Mouse (Mus musculus) forebrain, embryonic 14.5 days (tissue): ENCODE measurements at regions not wholly inside any gene's neighbourhood (a gene's known extent, or its start where the extent isn't known, plus 50 kb on each side); places are given as distances from the start of the nearest gene placed in this dataset.

Experiments
- ATAC-seq: fragments of 200-750 bp; cut with Nextera tagmentation; 2 replicates; pipeline ENCODE4 v1.8.0; 2017; ENCODE audit warnings: mild to moderate bottlenecking, moderate library complexity
- DNase-seq: peaks from one replicate; pipeline ENCODE4 v3.0.0-alpha.2; 2015; ENCODE audit warnings: low spot score
- H3K27ac ChIP-seq: fragments of 300-500 bp; sonication (generic); 2 replicates; pipeline ENCODE4 v1.5.1; 2014; ENCODE audit warnings: low read depth, mild to moderate bottlenecking, control low read depth, low read length, moderate library complexity
- H3K27me3 ChIP-seq: fragments of 300-500 bp; sonication (generic); replicated peaks from 2 replicates; pipeline ENCODE4 v1.6.1; 2014; ENCODE audit warnings: low read length, control low read depth, mixed read lengths; ENCODE audit not compliant: control insufficient read depth, insufficient read depth
- H3K36me3 ChIP-seq: fragments of 300-500 bp; sonication (generic); 2 replicates; pipeline ENCODE4 v1.6.1; 2014; ENCODE audit warnings: low read length, control low read depth; ENCODE audit not compliant: control insufficient read depth, insufficient read depth
- H3K4me1 ChIP-seq: fragments of 300-500 bp; sonication (generic); 2 replicates; pipeline ENCODE4 v1.6.1; 2014; ENCODE audit warnings: antibody characterized with exemption, low read length, control low read depth; ENCODE audit not compliant: control insufficient read depth, insufficient read depth
- H3K4me2 ChIP-seq: fragments of 300-500 bp; sonication (generic); 2 replicates; pipeline ENCODE4 v1.6.1; 2014; ENCODE audit warnings: mild to moderate bottlenecking, control low read depth, low read length
- H3K4me3 ChIP-seq: fragments of 300-500 bp; sonication (generic); 2 replicates; pipeline ENCODE4 v1.5.1; 2014; ENCODE audit warnings: low read depth, low read length, control low read depth
- H3K9ac ChIP-seq: fragments of 300-500 bp; sonication (generic); 2 replicates; pipeline ENCODE4 v1.6.1; 2014; ENCODE audit warnings: mild to moderate bottlenecking, low read length, control low read depth, moderate library complexity
- H3K9me3 ChIP-seq: fragments of 300-500 bp; sonication (generic); replicated peaks from 2 replicates; pipeline ENCODE4 v1.6.1; 2016; ENCODE audit warnings: low read length, control low read depth, mixed read lengths; ENCODE audit not compliant: control insufficient read depth
- WGBS: fragments of 180-500 bp; shearing (Covaris S2); extraction: QIAGEN DNeasy Blood & Tissue Kit; methylation state at CpG from one replicate; pipeline ENCODE4 v1.1.7; 2014; 5-methylcytosine and 5-hydroxymethylcytosine counted together

DNA sequence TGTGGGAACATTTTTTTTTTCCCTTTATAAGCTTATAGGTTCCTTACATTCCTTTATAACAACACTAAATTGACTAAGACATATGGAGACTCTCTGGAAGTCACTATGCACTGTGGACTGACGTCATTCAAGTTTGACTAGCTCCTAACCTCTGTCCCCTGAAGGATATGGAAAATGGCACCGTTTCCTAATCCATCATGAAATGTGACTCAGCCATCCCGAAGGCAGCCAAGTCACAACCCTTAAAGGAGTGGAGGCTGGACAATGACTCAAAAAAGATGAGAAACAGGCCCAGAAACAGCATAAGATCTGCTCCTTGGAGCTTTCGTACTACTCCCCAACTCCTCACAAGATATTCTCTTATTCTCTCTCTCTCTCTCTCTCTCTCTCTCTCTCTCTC is 253.5 kb downstream of the Hhipl2 start:
- 85% methylated on average over 4 of the region's 4 CpGs for WGBS
- no peaks in the 10 kb centered on the region for H3K27me3 ChIP-seq

DNA sequence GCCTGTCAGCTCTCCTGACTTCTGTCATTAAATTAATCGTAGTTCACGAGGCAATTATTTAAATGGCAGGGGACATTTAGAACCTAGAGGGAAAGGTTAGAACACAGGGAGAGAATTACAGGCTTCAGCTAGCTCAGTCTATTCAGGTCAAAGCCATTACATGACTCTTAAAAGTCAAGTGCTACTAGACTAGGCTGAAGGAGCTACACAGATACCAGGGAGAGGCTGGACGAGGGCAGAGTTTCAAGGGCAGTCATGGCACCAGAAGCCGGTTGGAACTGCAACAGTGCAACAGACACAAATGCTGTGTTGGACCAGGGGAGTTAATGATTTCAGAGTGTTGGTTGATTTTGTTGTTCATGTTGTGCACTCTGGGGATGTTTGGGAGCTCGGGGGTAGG is 254.5 kb downstream of the Hhipl2 start:
- no peak overlapping the region for H3K4me2 ChIP-seq
- WGBS = 85% methylated on average over 5 of the region's 5 CpGs
- H3K4me1 ChIP-seq = no peaks in the 10 kb centered on the region
- H3K9ac ChIP-seq = no peak overlapping the region
- H3K4me3 ChIP-seq = no peak overlapping the region
- no peaks in the 10 kb centered on the region for H3K9me3 ChIP-seq
- no peaks in the 10 kb centered on the region for H3K36me3 ChIP-seq
- ATAC-seq (no peak), DNase-seq (no peak)
- no peaks in the 10 kb centered on the region for H3K27me3 ChIP-seq
- H3K27ac ChIP-seq = no peak overlapping the region

More for the DNA sequence above, 253.5 kb downstream of the Hhipl2 start:
- DNase-seq (no peak), ATAC-seq (no peak)
- Histone ChIP-seq H3K4me2 (no peak overlapping the region), H3K36me3 (no peaks in the 10 kb centered on the region), H3K9me3 (peaks cover 7% of the 10 kb centered on the region; the same call in 1 of the 2 replicates), H3K4me3 (no peak overlapping the region), H3K27ac (no peak overlapping the region), H3K9ac (no peak overlapping the region), H3K4me1 (no peaks in the 10 kb centered on the region)

DNA sequence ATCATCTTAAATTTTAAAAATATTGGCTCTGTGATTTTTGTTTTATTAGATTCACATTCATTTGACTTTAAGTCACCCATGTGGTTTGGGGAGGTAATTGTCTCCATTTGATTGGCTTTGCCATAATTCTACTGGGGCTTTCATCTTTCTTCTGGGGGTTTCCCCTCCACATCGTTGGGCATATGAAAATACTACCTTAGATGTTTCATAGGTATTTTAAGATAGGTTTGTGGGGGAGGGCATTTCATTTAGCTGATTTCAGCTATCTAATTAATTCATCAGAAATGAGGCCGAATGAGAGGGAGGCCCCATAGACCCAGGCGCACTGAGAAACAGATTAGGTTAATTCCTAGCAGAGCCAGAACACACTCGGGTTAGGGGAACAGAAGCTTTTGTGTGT is 259.6 kb downstream of the Hhipl2 start:
- no peak overlapping the region for H3K27ac ChIP-seq
- ATAC-seq (no peak), DNase-seq (no peak)
- 86% methylated on average over 4 of the region's 4 CpGs for WGBS
- H3K4me2 ChIP-seq = no peak overlapping the region
- H3K9me3 ChIP-seq = no peaks in the 10 kb centered on the region
- no peaks in the 10 kb centered on the region for H3K27me3 ChIP-seq
- H3K36me3 ChIP-seq = no peaks in the 10 kb centered on the region
- H3K9ac ChIP-seq = no peak overlapping the region
- no peaks in the 10 kb centered on the region for H3K4me1 ChIP-seq
- no peak overlapping the region for H3K4me3 ChIP-seq

DNA sequence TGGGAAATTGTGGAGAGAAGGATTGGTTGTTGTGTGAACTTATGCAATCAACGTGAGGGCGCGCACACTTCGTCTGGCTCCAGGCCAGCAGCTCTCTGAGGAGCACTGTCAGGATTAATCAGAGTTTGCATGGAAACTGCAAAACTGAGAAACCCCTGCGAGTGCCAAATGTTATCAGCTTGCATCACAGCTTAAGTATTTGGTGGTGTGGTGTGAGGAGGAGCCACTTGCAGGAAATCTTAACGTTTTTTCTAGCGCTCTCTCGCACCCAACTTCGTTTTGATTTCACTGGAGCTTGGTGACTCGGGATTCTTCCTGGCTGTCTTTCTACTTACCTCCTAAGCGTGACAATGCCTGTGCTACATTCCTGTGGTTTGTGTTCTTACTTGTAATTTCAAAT is 261.9 kb downstream of the Hhipl2 start:
- H3K9ac ChIP-seq = no peak overlapping the region
- H3K27me3 ChIP-seq = no peaks in the 10 kb centered on the region
- H3K36me3 ChIP-seq = no peaks in the 10 kb centered on the region
- H3K4me3 ChIP-seq = no peak overlapping the region
- H3K27ac ChIP-seq = no peak overlapping the region
- H3K4me2 ChIP-seq = no peak overlapping the region
- WGBS = 66% methylated on average over 11 of the region's 11 CpGs
- H3K4me1 ChIP-seq = no peaks in the 10 kb centered on the region
- H3K9me3 ChIP-seq = no peaks in the 10 kb centered on the region
- ATAC-seq = no peak
- DNase-seq = peak; percentile 79

DNA sequence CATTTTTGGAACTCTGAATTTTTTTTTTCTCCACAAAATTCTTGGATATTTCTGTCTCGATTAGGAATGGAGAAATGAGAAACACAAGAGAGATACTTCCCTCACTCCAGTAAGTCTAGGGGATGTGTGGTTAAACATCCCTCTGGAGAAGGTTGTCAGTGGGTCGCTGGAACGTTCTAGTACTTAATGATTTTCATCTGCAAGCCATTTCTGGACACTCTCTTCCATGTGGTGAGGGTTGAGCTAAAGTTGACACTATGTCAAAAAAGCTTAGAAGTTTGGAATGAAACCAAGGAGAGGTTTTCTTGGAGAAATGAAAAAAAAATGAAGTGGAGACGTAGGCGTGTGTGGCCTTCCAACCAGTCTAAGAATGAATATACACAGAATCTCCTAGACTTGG is 268.0 kb downstream of the Hhipl2 start:
- Histone ChIP-seq H3K4me3 (no peak overlapping the region), H3K9me3 (no peaks in the 10 kb centered on the region), H3K27me3 (no peaks in the 10 kb centered on the region), H3K9ac (no peak overlapping the region), H3K4me1 (no peaks in the 10 kb centered on the region), H3K4me2 (no peak overlapping the region), H3K36me3 (no peaks in the 10 kb centered on the region), H3K27ac (no peak overlapping the region)
- ATAC-seq (no peak), DNase-seq (no peak)
- 87% methylated on average over 5 of the region's 5 CpGs for WGBS

DNA sequence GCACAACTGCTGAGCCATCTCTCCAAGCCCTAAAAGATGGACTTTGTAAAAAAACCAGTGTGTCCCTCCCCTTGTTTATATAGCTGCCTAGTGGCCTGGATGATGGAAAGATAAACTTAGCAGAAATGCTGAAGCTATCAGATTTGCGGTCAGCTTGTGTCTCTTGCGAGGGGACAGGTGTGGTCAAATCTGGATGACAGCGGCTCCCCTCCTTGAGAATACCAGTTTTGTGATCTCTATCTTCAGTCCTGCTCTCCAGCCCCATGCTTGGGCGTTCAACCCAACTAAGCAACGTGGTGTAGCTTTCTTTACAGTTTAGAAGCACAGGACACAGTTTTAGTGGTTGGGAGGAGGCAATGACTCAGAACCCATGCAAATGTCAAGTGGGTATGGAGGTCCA is 274.7 kb downstream of the Hhipl2 start:
- no peak for DNase-seq
- no peak overlapping the region for H3K4me2 ChIP-seq
- no peak for ATAC-seq
- H3K36me3 ChIP-seq = no peaks in the 10 kb centered on the region
- no peak overlapping the region for H3K27ac ChIP-seq
- H3K27me3 ChIP-seq = no peaks in the 10 kb centered on the region
- H3K4me3 ChIP-seq = no peak overlapping the region
- no peaks in the 10 kb centered on the region for H3K4me1 ChIP-seq
- WGBS = 86% methylated on average over 5 of the region's 5 CpGs
- H3K9me3 ChIP-seq = no peaks in the 10 kb centered on the region
- H3K9ac ChIP-seq = no peak overlapping the region

DNA sequence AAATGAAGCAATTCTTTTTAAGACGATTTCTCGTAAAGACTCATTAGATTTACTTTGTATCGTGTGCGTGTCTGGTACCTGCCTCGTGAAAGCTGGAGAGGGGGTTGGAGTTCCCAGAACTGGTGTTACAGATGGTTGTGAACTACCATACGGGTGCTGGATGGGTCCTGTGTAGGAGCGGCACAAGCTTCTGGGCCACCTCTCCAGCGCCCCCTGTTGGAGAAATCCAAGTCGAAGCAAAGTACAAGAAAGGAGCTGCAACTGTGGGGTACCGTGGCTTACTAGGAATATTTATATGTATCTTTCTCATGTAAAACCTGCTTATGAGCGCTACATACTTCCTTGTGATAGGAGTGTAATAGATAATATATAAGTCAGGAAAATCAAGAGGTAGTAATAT is 281.3 kb downstream of the Hhipl2 start:
- H3K4me3 ChIP-seq = no peak overlapping the region
- H3K36me3 ChIP-seq = no peaks in the 10 kb centered on the region
- WGBS = 82% methylated on average over 11 of the region's 11 CpGs
- ATAC-seq (no peak), DNase-seq (peak; percentile 12)
- H3K27ac ChIP-seq = no peak overlapping the region
- no peak overlapping the region for H3K9ac ChIP-seq
- no peaks in the 10 kb centered on the region for H3K4me1 ChIP-seq
- H3K9me3 ChIP-seq = no peaks in the 10 kb centered on the region
- H3K27me3 ChIP-seq = no peaks in the 10 kb centered on the region
- H3K4me2 ChIP-seq = no peak overlapping the region

DNA sequence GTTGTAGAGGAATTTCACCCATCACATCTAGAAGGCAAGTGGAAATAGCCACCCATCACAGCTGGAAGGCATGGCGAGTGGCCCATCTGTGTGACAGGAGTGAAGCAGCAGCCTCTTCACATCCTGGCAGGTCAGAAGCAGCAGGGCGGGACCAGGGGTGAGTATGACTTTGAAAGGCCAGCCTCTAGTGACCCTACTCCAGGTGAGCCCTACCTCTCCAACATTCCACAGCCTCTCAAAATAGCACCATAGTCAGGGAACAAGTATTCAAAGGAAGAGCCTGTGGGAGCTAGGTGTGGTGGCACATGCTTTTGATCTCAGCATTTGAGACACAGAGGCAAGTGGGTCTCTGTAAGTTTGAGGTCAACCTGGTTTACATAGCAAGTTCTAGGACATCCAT is 284.9 kb downstream of the Hhipl2 start:
- no peak for DNase-seq
- 88% methylated on average over 2 of the region's 2 CpGs for WGBS

DNA sequence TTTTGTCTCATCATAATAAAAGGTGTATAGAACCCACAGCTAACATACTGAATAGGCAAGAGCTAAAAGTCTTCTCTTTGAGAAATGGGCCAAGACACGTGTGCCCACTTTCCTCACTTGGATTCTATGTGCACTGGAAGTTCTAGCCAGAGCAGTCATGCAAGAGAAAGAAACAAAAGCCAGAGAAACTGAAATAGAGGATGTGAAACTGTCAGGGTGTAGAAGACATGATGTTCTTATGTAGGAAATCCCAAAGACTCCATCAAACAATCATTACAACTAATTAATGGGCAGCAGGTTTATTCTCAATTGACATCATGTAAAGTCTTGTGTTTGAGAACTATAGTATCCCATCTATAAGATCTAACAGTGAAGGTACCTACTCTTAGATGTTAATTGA is 294.9 kb downstream of the Hhipl2 start:
- DNase-seq = no peak
- 75% methylated on average over 1 of the region's 1 CpGs for WGBS
- Histone ChIP-seq H3K9ac (no peak overlapping the region), H3K4me2 (no peak overlapping the region), H3K27ac (no peak overlapping the region), H3K4me1 (no peaks in the 10 kb centered on the region), H3K4me3 (no peak overlapping the region), H3K27me3 (no peaks in the 10 kb centered on the region), H3K36me3 (no peaks in the 10 kb centered on the region), H3K9me3 (no peaks in the 10 kb centered on the region)
- ATAC-seq = no peak

More for the DNA sequence above, 284.9 kb downstream of the Hhipl2 start:
- Histone ChIP-seq H3K27me3 (no peaks in the 10 kb centered on the region), H3K4me1 (no peaks in the 10 kb centered on the region), H3K4me3 (no peak overlapping the region), H3K4me2 (no peak overlapping the region), H3K27ac (no peak overlapping the region), H3K9ac (no peak overlapping the region), H3K9me3 (no peaks in the 10 kb centered on the region), H3K36me3 (no peaks in the 10 kb centered on the region)
- ATAC-seq = no peak

DNA sequence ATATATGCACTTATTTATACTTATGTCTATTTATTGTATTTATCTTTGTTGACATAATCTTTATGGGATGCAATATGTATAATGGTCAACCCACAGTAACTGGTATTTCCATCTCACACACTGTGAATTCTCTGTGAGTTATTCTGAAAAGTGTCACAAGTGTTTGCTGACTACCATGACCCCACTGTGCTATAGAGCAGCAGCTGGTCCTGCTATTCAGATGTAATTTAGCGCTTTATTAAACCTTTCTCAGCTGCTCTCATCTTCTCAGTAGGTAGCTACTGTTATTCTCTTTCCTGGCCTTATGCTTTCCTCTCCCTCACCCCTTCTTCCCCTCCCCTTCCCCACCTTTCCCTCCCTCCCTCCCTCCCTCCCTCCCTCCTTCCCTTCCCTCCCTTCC is 296.0 kb upstream of the Dusp10 start:
- DNase-seq (peak; percentile 25), ATAC-seq (no peak)
- H3K36me3 ChIP-seq = no peaks in the 10 kb centered on the region
- H3K9ac ChIP-seq = no peak overlapping the region
- no peak overlapping the region for H3K27ac ChIP-seq
- no peaks in the 10 kb centered on the region for H3K4me1 ChIP-seq
- no peaks in the 10 kb centered on the region for H3K27me3 ChIP-seq
- H3K9me3 ChIP-seq = no peaks in the 10 kb centered on the region
- WGBS = 75% methylated on average over 1 of the region's 1 CpGs
- H3K4me2 ChIP-seq = no peak overlapping the region
- no peak overlapping the region for H3K4me3 ChIP-seq
